Mouse (Mus musculus): ENCODE data around the gene Sae1. TPM values are rescaled to one million over a fixed set of nuclear protein-coding genes. Genes with fewer than 3 reads are reported as not detected.
"Not testable (repeated sequence)": the region's sequence is repeated elsewhere in the genome, so short reads cannot be mapped to it uniquely, and the experiment has no call there.

Gene Sae1
- total RNA-seq, 1 experiment from 2014 or later: 443 TPM

- ATAC-seq (replicated peaks; ENCODE audit: low read depth, poor library complexity, severe bottlenecking): no peak
Measured at GRCm38 (mm10) chr7:16312011-16312671, 75.5 kb downstream of the Sae1 start.

- no peak for ATAC-seq (replicated peaks; ENCODE audit: low read depth, poor library complexity, severe bottlenecking)
Measured at GRCm38 (mm10) chr7:16311453-16312004, 76.1 kb downstream of the Sae1 start.

- ATAC-seq (replicated peaks; ENCODE audit: low read depth, poor library complexity, severe bottlenecking): no peak
Measured at GRCm38 (mm10) chr7:16310521-16311452, 76.8 kb downstream of the Sae1 start.

- peak; percentile 40 for ATAC-seq (replicated peaks; ENCODE audit: low read depth, poor library complexity, severe bottlenecking)
Measured at GRCm38 (mm10) chr7:16310020-16310520, 77.5 kb downstream of the Sae1 start.

- peak; percentile 9 for ATAC-seq (replicated peaks; ENCODE audit: low read depth, poor library complexity, severe bottlenecking)
Measured at GRCm38 (mm10) chr7:16309318-16310019, 78.1 kb downstream of the Sae1 start.

GRCm38 (mm10) chr7:16308555-16309317 is 78.9 kb downstream of the Sae1 start:
- ATAC-seq (replicated peaks; ENCODE audit: low read depth, poor library complexity, severe bottlenecking): peak; percentile 9; the same call in 1 of the 2 replicates

GRCm38 (mm10) chr7:16308093-16308492 is 79.5 kb downstream of the Sae1 start, which contains the start of gene Bbc3:
Bbc3 (plus strand) TSS chr7:16308393.
- not testable (repeated sequence) for ATAC-seq (replicated peaks; ENCODE audit: low read depth, poor library complexity, severe bottlenecking)

GRCm38 (mm10) chr7:16307141-16307540 is 80.5 kb downstream of the Sae1 start:
- not testable (repeated sequence) for ATAC-seq (replicated peaks; ENCODE audit: low read depth, poor library complexity, severe bottlenecking)

GRCm38 (mm10) chr7:16299419-16300035 is 88.1 kb downstream of the Sae1 start:
- peak; percentile 38 for ATAC-seq (replicated peaks; ENCODE audit: low read depth, poor library complexity, severe bottlenecking)

- no peak for ATAC-seq (replicated peaks; ENCODE audit: low read depth, poor library complexity, severe bottlenecking)
Measured at GRCm38 (mm10) chr7:16298927-16299326, 88.7 kb downstream of the Sae1 start.

GRCm38 (mm10) chr7:16297616-16298015 is 90.0 kb downstream of the Sae1 start:
- no peak for ATAC-seq (replicated peaks; ENCODE audit: low read depth, poor library complexity, severe bottlenecking)

GRCm38 (mm10) chr7:16296766-16297390 is 90.7 kb downstream of the Sae1 start:
- ATAC-seq (replicated peaks; ENCODE audit: low read depth, poor library complexity, severe bottlenecking): peak; percentile 37

- ATAC-seq (replicated peaks; ENCODE audit: low read depth, poor library complexity, severe bottlenecking): no peak
Measured at GRCm38 (mm10) chr7:16296146-16296545, 91.5 kb downstream of the Sae1 start.

GRCm38 (mm10) chr7:16295321-16295900 is 92.2 kb downstream of the Sae1 start:
- ATAC-seq (replicated peaks; ENCODE audit: low read depth, poor library complexity, severe bottlenecking): peak; percentile 50

GRCm38 (mm10) chr7:16294837-16295236 is 92.8 kb downstream of the Sae1 start:
- ATAC-seq (replicated peaks; ENCODE audit: low read depth, poor library complexity, severe bottlenecking): peak; percentile 72

- peak; percentile 54 for ATAC-seq (replicated peaks; ENCODE audit: low read depth, poor library complexity, severe bottlenecking)
Measured at GRCm38 (mm10) chr7:16294346-16294745, 93.3 kb downstream of the Sae1 start.

GRCm38 (mm10) chr7:16287791-16288190 is 99.8 kb downstream of the Sae1 start:
- ATAC-seq (replicated peaks; ENCODE audit: low read depth, poor library complexity, severe bottlenecking): no peak

- no peak for ATAC-seq (replicated peaks; ENCODE audit: low read depth, poor library complexity, severe bottlenecking)
Measured at GRCm38 (mm10) chr7:16287016-16287415, 100.6 kb downstream of the Sae1 start.

All from common myeloid progenitor, adult 5-6 weeks (primary cell).